Mouse (Mus musculus): ENCODE results near the gene Vpreb1. TPM values are rescaled to one million over a fixed set of nuclear protein-coding genes. Genes with fewer than 3 reads are reported as not detected.

Gene Vpreb1
- polyA plus RNA-seq, 1 experiment: 0.15 TPM

DNA sequence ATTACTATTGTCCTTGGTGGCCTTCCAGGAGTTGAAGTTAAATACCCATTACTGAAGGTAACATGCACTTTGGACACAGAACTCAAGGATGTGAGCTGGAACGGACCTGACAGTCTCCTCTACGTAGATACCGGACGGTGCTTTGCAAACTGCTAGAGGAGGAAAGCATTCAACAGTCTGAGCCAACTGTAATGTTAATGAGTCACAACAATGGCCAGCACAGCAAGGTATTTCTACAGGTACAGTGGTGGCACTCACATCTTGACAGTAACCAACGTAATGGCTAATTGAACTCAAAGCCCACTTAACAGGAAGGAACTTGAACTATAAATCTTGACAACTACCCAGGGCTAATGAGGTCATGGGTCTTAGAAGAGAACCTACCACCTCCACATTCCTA lies 45.2 kb downstream of the Vpreb1 start:
- Histone ChIP-seq H3K27ac (ENCODE audit: control insufficient read depth, insufficient read depth, low read depth, low read length) (no peak overlapping the region), H3K4me3 (ENCODE audit: control insufficient read depth, low read depth, low read length) (no peak overlapping the region), H3K36me3 (ENCODE audit: control insufficient read depth, insufficient read depth, low read length) (no peaks in the 10 kb centered on the region; the same call in 1 of the 2 replicates), H3K4me1 (ENCODE audit: control insufficient read depth, insufficient read depth, low read length) (peaks cover 7% of the 10 kb centered on the region), H3K27me3 (ENCODE audit: control insufficient read depth, insufficient read depth, low read length) (no peaks in the 10 kb centered on the region)
- TF ChIP-seq POLR2A (IDR thresholded peaks at IDR 0.05; ENCODE audit: control insufficient read depth, low read depth, low read length) (no peak), CTCF (IDR thresholded peaks at IDR 0.05; ENCODE audit: control insufficient read depth, insufficient read depth, insufficient replicate concordance, low read depth, low read length) (no peak)

Other genes starting within 250 kb of the Vpreb1 start
- gene Olfr19, start 194.4 kb downstream of the Vpreb1 start, polyA plus RNA-seq (2012; rRNA removed): 1.1 and 1.6 TPM in 2 replicates
- gene Spag6l, start 41.4 kb downstream of the Vpreb1 start, polyA plus RNA-seq (2012; rRNA removed): 150 and 152 TPM in 2 replicates
- gene Igll1, start 6.9 kb downstream of the Vpreb1 start, polyA plus RNA-seq (2012; rRNA removed): 0.12 TPM in 1 of 2 replicates, not detected in the other
- 86.6 and 87.1 TPM in 2 replicates for gene Top3b, start 107 bp downstream of the Vpreb1 start, polyA plus RNA-seq (2012; rRNA removed)
- 25.8 and 30.2 TPM in 2 replicates for gene Ppm1f, start 25.6 kb upstream of the Vpreb1 start, polyA plus RNA-seq (2012; rRNA removed)
- 35.5 and 42.0 TPM in 2 replicates for gene Mapk1, start 112.5 kb upstream of the Vpreb1 start, polyA plus RNA-seq (2012; rRNA removed)
- 417 and 464 TPM in 2 replicates for gene Ypel1, start 198.9 kb upstream of the Vpreb1 start, polyA plus RNA-seq (2012; rRNA removed)
- 75.3 and 88.8 TPM in 2 replicates for gene Ppil2, start 240.4 kb upstream of the Vpreb1 start, polyA plus RNA-seq (2012; rRNA removed)